In the genomic region with DNA sequence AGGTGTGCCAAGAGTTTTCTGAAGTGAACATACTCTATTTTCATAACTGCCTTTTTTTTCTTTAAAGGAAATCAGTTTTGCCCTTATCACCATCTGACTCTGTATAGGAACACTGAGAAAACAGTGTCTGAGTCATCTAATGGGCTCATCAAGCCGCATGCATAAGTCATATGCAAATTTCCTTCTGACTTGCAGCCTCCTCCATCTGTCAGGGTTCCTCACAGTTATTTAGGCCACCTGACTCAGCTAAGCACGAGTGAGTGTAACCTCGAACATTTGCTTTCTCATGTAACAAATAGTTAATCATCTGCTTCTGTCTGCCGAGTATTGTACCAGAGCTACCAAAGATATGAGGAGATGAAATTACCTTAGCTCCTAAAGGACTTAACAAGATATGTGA, we compare ENCODE assay signal across 17 mouse cellular contexts. TPM values are rescaled to one million over a fixed set of nuclear protein-coding genes. Genes with fewer than 3 reads are reported as not detected.
DNase-seq lines count a peak whose midpoint lies in the region; ATAC-seq and TF ChIP-seq lines count a peak whose summit lies in the region.
"Had no signal": no experiment of that assay in that cellular context is flagged by ENCODE, and none has a peak within 500 bp of the region (broad histone marks: within the 10 kb centered on the region; RNA-seq: fewer than 3 reads in every experiment).

No protein-coding gene starts in this region.

- no peak for TF ChIP-seq CTCF in left cerebral cortex, adult 2 months (IDR thresholded peaks at IDR 0.05)

- H3ac ChIP-seq in myocyte (ENCODE audit: control insufficient read depth, insufficient read length), result no peak overlapping the region

- no peak overlapping the region for H3K27ac ChIP-seq in left cerebral cortex, adult 2 months

- no peaks in the 10 kb centered on the region for H3K36me3 ChIP-seq in myocyte (ENCODE audit: control insufficient read depth, insufficient read depth)
- H3K36me3 ChIP-seq: lung, embryonic 15.5 days had no signal

- no peaks in the 10 kb centered on the region for H3K79me2 ChIP-seq in myocyte (ENCODE audit: control insufficient read depth, insufficient read depth)

- peak; percentile 7 to 27 for DNase-seq in adrenal gland, postnatal 36 days
- DNase-seq in adrenal gland, postnatal 4 days (ENCODE audit: low spot score in 2 of 2), result no peak
- peak; percentile 16 for DNase-seq in left cerebral cortex, adult 11 months (ENCODE audit: low spot score)
- no peak for DNase-seq in left cerebral cortex, adult 2 months (ENCODE audit: extremely low spot score in 1 of 2, low spot score in 2 of 2)
- no peak for DNase-seq in liver
- no peak for DNase-seq in lung, postnatal 36 days
- DNase-seq: cerebellum, adult 11 months; kidney, postnatal 10 days; midbrain, embryonic 14.5 days; spleen, adult 18-20 months had no signal

- TF ChIP-seq POLR2A in myocyte (IDR thresholded peaks at IDR 0.05; ENCODE audit: insufficient read length, low read depth), result no peak

- intact Hi-C loops in left cerebral cortex, adult 2 months (cut with DNase I), result no loop called here

- H3K4me2 ChIP-seq in myocyte (ENCODE audit: low read depth), result peak overlapping the region; percentile 3
- H3K4me2 ChIP-seq: lung, embryonic 15.5 days had no signal

- ATAC-seq in activated CD4-positive, CD25-positive, alpha-beta regulatory T cell, adult 4 months, result peak; percentile 85

- H3K27me3 ChIP-seq in myocyte (ENCODE audit: control insufficient read depth, insufficient read depth, insufficient read length), result no peaks in the 10 kb centered on the region
- H3K27me3 ChIP-seq: lung, embryonic 15.5 days had no signal

- no peak overlapping the region for H3K4me3 ChIP-seq in left cerebral cortex, adult 2 months
- no peak overlapping the region for H3K4me3 ChIP-seq in myocyte
- H3K4me3 ChIP-seq: erythroblast, embryonic 14.5 days; lung, embryonic 15.5 days had no signal

TF ChIP-seq in myocyte, 11 proteins besides CTCF, POLR2A, EP300 and RAD21:
- TF ChIP-seq E2F4 (IDR thresholded peaks at IDR 0.05; ENCODE audit: insufficient read depth), result no peak
- peak; percentile 60 for TF ChIP-seq USF1 (IDR thresholded peaks at IDR 0.05; ENCODE audit: low read depth)
- TF ChIP-seq CEBPB (IDR thresholded peaks at IDR 0.05; ENCODE audit: insufficient read depth, poor library complexity, severe bottlenecking), result no peak
- peak; percentile 31 to 72 (median 54) for TF ChIP-seq MYOD1 (IDR thresholded peaks at IDR 0.05; ENCODE audit: control insufficient read depth in 1 of 3, insufficient read length in 2 of 3, low read depth in 2 of 3)
- TF ChIP-seq MYOG (IDR thresholded peaks at IDR 0.05; ENCODE audit: control insufficient read depth in 1 of 3, insufficient read depth in 1 of 3, insufficient read length in 2 of 3, low read depth in 2 of 3), result peak in 1 of 3 experiments; percentile 44

RNA-seq across cellular contexts. Expression of gene Prrc2c, which starts 33.3 kb away (rescaled TPM):
- 100 to 1,000 TPM; 148 to 161 TPM for total RNA-seq in adrenal gland, postnatal 36 days (2021)
- 100 to 1,000 TPM; 197 to 223 TPM for total RNA-seq in adrenal gland, postnatal 4 days (2021)
- 100 to 1,000 TPM; 218 to 220 TPM for total RNA-seq in left cerebral cortex, adult 2 months (2021)
- 100 to 1,000 TPM; 211 to 280 TPM for polyA plus RNA-seq in activated CD4-positive, CD25-positive, alpha-beta regulatory T cell, adult 4 months (2017; shearing (Covaris generic))
- polyA plus RNA-seq in myocyte (2012; fragmentation: generic; extraction: Trizol), result 24.1 TPM

RNA-seq across cellular contexts. Expression of gene Fmo4, which starts 40.1 kb away (rescaled TPM):
- 1 to 10 TPM in 1 of 2 experiments, under 1 TPM in 1; 0.93 to 1.1 TPM for total RNA-seq in adrenal gland, postnatal 36 days (2021)
- total RNA-seq in adrenal gland, postnatal 4 days (2021), result 1 to 10 TPM; 1.5 to 2.0 TPM
- total RNA-seq in left cerebral cortex, adult 2 months (2021), result not detected
- polyA plus RNA-seq in activated CD4-positive, CD25-positive, alpha-beta regulatory T cell, adult 4 months (2017; shearing (Covaris generic)), result not detected
- polyA plus RNA-seq in myocyte (2012; fragmentation: generic; extraction: Trizol), result not detected
- total RNA-seq: heart, adult 8-10 months; hematopoietic stem cell, adult 5-6 weeks; neutrophil, adult 5-6 weeks had no signal
- polyA plus RNA-seq: erythroblast, embryonic 14.5 days had no signal

Comparison
In these comparisons a context has a peak if more than half of its experiments do, and no peak if none do; other contexts are left out.
1. DNase-seq: peak in adrenal gland, postnatal 36 days (2 of 2) and left cerebral cortex, adult 11 months (single experiment); none in adrenal gland, postnatal 4 days (0 of 2), left cerebral cortex, adult 2 months (0 of 2), liver (single experiment) and lung, postnatal 36 days (single experiment).